Mouse (Mus musculus): Measurements from ENCODE around the gene Prr12. TPM values are rescaled to one million over a fixed set of nuclear protein-coding genes. Genes with fewer than 3 reads are reported as not detected.

Gene Prr12
- total RNA-seq, 1 experiment, result 32.3 TPM

DNA sequence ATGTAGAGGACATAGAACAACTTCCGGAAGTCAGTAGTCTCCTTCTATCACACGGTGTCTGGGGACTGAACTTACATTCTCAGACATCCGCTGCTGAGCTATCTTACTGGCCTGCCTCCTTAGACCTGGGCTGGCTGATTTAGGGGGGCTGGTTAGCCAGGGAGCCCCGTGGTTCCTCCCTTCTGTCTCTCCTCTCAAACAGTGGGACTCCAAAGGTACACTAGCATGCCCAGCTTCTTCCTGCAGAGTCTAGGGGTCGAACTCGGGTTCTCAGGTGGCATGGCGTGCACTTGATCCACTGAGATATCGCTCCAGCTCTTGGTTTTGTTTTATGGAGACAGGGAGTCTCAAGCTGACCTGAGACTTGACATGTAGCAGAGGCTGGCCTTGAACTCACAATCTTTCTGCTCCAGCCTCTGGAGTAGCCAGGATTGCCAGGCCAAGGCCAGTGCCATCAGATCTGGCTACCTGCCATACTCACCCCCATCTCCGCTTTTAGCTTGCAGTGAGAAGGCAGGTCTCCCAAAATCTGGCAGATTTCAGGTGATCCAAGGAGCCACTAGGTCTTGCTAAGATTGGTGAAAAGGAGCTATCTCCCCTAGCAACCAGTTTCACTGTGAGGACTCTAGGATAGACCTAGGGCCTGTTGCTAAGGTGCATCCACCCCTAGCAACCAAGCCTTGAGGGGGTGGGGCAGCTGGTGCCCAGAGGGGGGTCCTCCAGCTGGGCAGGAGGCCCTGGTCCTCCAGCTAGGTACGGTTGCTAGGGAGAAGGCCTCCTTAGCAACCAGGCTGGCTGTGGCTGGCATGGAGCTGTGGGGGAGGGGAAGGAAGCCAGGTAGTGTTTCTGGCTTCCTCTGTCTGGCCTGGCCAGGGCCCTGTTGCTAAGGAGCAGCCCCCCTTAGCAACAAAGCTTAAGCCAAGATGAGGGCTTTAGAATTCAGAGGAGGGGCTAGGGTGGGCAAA is 6.2 kb upstream of the Prr12 start:
- DNase-seq (ENCODE audit: low read depth, low spot score), result no peak
- Histone ChIP-seq H3K4me1 (ENCODE audit: control insufficient read depth in 2 of 2, insufficient read depth in 2 of 2, low read length in 2 of 2, poor library complexity in 1 of 2) (peaks cover 0 to 14% of the 10 kb centered on the region in 2 experiments; a peak in 1 of 4 replicates), H3K9me3 (ENCODE audit: control insufficient read depth, insufficient read depth, low read depth, low read length) (no peaks in the 10 kb centered on the region), H3K36me3 (ENCODE audit: control insufficient read depth, insufficient read depth, low read length, poor library complexity, severe bottlenecking) (no peaks in the 10 kb centered on the region), H3K27ac (ENCODE audit: insufficient read depth, low read depth, low read length, poor library complexity, severe bottlenecking) (no peak overlapping the region), H3K4me3 (ENCODE audit: insufficient read depth in 1 of 2, low read depth in 1 of 2, low read length in 2 of 2, poor library complexity in 1 of 2, severe bottlenecking in 1 of 2) (no peak overlapping the region), H3K9ac (ENCODE audit: insufficient read depth, low read depth, low read length, poor library complexity, severe bottlenecking) (no peak overlapping the region)
- in situ Hi-C loops (cut with MboI; ENCODE audit: low sequenced_read_pairs in 2 of 2, unreplicated experiment in 2 of 2), result no loop called here
- TF ChIP-seq ZC3H11A (IDR thresholded peaks at IDR 0.05; ENCODE audit: borderline replicate concordance, low read depth, low read length) (no peak), ZNF384 (IDR thresholded peaks at IDR 0.05; ENCODE audit: low read depth, low read length) (no peak), HCFC1 (IDR thresholded peaks at IDR 0.05; ENCODE audit: borderline replicate concordance, insufficient read depth, low read length) (no peak), MAFK (IDR thresholded peaks at IDR 0.05; ENCODE audit: insufficient read depth, low read depth, low read length) (no peak), CHD2 (IDR thresholded peaks at IDR 0.05; ENCODE audit: low read depth, low read length) (no peak)

GRCm38 (mm10) chr7:45056972-45057348 is 4.3 kb upstream of the Prr12 start:
- Histone ChIP-seq H3K27ac (ENCODE audit: insufficient read depth, low read depth, low read length, poor library complexity, severe bottlenecking) (no peak overlapping the region), H3K9me3 (ENCODE audit: control insufficient read depth, insufficient read depth, low read depth, low read length) (no peaks in the 10 kb centered on the region), H3K36me3 (ENCODE audit: control insufficient read depth, insufficient read depth, low read length, poor library complexity, severe bottlenecking) (no peaks in the 10 kb centered on the region), H3K4me3 (ENCODE audit: insufficient read depth in 1 of 2, low read depth in 1 of 2, low read length in 2 of 2, poor library complexity in 1 of 2, severe bottlenecking in 1 of 2) (peak overlapping the region in 1 of 2 experiments; percentile 9; a peak in 1 of 4 replicates), H3K4me1 (ENCODE audit: control insufficient read depth in 2 of 2, insufficient read depth in 2 of 2, low read length in 2 of 2, poor library complexity in 1 of 2) (peaks cover 0 to 14% of the 10 kb centered on the region in 2 experiments; a peak in 1 of 4 replicates), H3K9ac (ENCODE audit: insufficient read depth, low read depth, low read length, poor library complexity, severe bottlenecking) (no peak overlapping the region)
- no peak for DNase-seq (ENCODE audit: low read depth, low spot score)
- in situ Hi-C loops (cut with MboI; ENCODE audit: low sequenced_read_pairs in 2 of 2, unreplicated experiment in 2 of 2), result no loop called here
- TF ChIP-seq HCFC1 (IDR thresholded peaks at IDR 0.05; ENCODE audit: borderline replicate concordance, insufficient read depth, low read length), result no peak
- TF ChIP-seq ZNF384 (IDR thresholded peaks at IDR 0.05; ENCODE audit: low read depth, low read length), result no peak
- TF ChIP-seq CHD2 (IDR thresholded peaks at IDR 0.05; ENCODE audit: low read depth, low read length), result no peak
- no peak for TF ChIP-seq MAFK (IDR thresholded peaks at IDR 0.05; ENCODE audit: insufficient read depth, low read depth, low read length)
- TF ChIP-seq ZC3H11A (IDR thresholded peaks at IDR 0.05; ENCODE audit: borderline replicate concordance, low read depth, low read length), result no peak

- H3K9me3 ChIP-seq (ENCODE audit: control insufficient read depth, insufficient read depth, low read depth, low read length), result no peaks in the 10 kb centered on the region
- H3K4me1 ChIP-seq (ENCODE audit: control insufficient read depth in 2 of 2, insufficient read depth in 2 of 2, low read length in 2 of 2, poor library complexity in 1 of 2), result peaks cover 0 to 14% of the 10 kb centered on the region in 2 experiments; a peak in 1 of 4 replicates
- TF ChIP-seq MAFK (IDR thresholded peaks at IDR 0.05; ENCODE audit: insufficient read depth, low read depth, low read length) (no peak), ZC3H11A (IDR thresholded peaks at IDR 0.05; ENCODE audit: borderline replicate concordance, low read depth, low read length) (no peak), HCFC1 (IDR thresholded peaks at IDR 0.05; ENCODE audit: borderline replicate concordance, insufficient read depth, low read length) (no peak), ZNF384 (IDR thresholded peaks at IDR 0.05; ENCODE audit: low read depth, low read length) (no peak)
- in situ Hi-C loops (cut with MboI; ENCODE audit: low sequenced_read_pairs in 2 of 2, unreplicated experiment in 2 of 2), result no loop called here
- no peak overlapping the region for H3K9ac ChIP-seq (ENCODE audit: insufficient read depth, low read depth, low read length, poor library complexity, severe bottlenecking)
- peak overlapping the region in 1 of 2 experiments; percentile 9; a peak in 1 of 4 replicates for H3K4me3 ChIP-seq (ENCODE audit: insufficient read depth in 1 of 2, low read depth in 1 of 2, low read length in 2 of 2, poor library complexity in 1 of 2, severe bottlenecking in 1 of 2)
- no peaks in the 10 kb centered on the region for H3K36me3 ChIP-seq (ENCODE audit: control insufficient read depth, insufficient read depth, low read length, poor library complexity, severe bottlenecking)
- no peak for DNase-seq (ENCODE audit: low read depth, low spot score)
- H3K27ac ChIP-seq (ENCODE audit: insufficient read depth, low read depth, low read length, poor library complexity, severe bottlenecking), result no peak overlapping the region
Measured at GRCm38 (mm10) chr7:45056329-45056971, 3.8 kb upstream of the Prr12 start.

DNA sequence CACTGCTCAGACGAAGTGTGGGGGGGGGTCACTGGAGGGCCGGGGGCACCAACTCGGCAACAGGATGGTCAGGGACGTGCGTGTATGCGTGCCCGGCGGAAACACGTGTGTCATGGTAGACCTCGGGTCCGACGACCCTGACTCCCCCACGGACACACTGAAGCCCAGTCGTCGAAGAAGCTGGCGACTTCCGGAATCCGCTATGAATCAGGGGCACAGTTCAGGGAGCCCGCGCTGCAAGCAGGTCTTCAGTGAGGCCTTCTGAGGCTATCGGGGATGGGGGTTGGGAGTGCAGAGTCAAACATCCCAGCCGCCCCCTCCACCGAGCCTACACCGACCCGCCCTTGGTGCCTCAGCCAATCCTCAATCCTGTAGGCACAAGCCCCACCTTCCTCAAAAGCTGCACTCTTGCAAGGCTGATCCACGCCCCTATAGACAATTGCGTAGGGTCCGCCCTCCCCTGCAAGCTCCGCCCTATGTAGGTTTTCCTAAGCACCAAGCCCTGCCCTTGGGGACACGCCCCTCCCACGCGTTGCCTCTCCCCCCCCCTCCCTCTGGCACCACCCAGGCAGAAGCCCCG is 1.3 kb upstream of the Prr12 start:
- peaks cover 0 to 16% of the 10 kb centered on the region in 2 experiments; a peak in 2 of 4 replicates for H3K4me1 ChIP-seq (ENCODE audit: control insufficient read depth in 2 of 2, insufficient read depth in 2 of 2, low read length in 2 of 2, poor library complexity in 1 of 2)
- TF ChIP-seq ZNF384 (IDR thresholded peaks at IDR 0.05; ENCODE audit: low read depth, low read length) (no peak; the same call in 1 of the 2 replicates), CHD2 (IDR thresholded peaks at IDR 0.05; ENCODE audit: low read depth, low read length) (no peak), HCFC1 (IDR thresholded peaks at IDR 0.05; ENCODE audit: borderline replicate concordance, insufficient read depth, low read length) (no peak)
- peak; percentile 99 for DNase-seq (ENCODE audit: low read depth, low spot score)
- peak overlapping the region; percentile 97 to 99 for H3K4me3 ChIP-seq (ENCODE audit: insufficient read depth in 1 of 2, low read depth in 1 of 2, low read length in 2 of 2, poor library complexity in 1 of 2, severe bottlenecking in 1 of 2)
- in situ Hi-C loops (cut with MboI; ENCODE audit: low sequenced_read_pairs in 2 of 2, unreplicated experiment in 2 of 2), result no loop called here
- peak overlapping the region; percentile 83 for H3K9ac ChIP-seq (ENCODE audit: insufficient read depth, low read depth, low read length, poor library complexity, severe bottlenecking)
- peaks cover 13% of the 10 kb centered on the region for H3K36me3 ChIP-seq (ENCODE audit: control insufficient read depth, insufficient read depth, low read length, poor library complexity, severe bottlenecking)
- H3K9me3 ChIP-seq (ENCODE audit: control insufficient read depth, insufficient read depth, low read depth, low read length), result no peaks in the 10 kb centered on the region
- peak overlapping the region; percentile 96 for H3K27ac ChIP-seq (ENCODE audit: insufficient read depth, low read depth, low read length, poor library complexity, severe bottlenecking)

Measured in ES-E14 (cell line).